Mouse (Mus musculus) erythroblast, embryonic 14.5 days (primary cell): ENCODE measurements around the gene Spint1.

Experiments used
- GATA1 ChIP-seq: IDR thresholded peaks from 2 replicates; pipeline ENCODE4 v1.6.1; 2012; ENCODE audit warnings: low read length, inconsistent platforms, mixed read lengths
- TAL1 ChIP-seq: IDR thresholded peaks from 3 replicates; pipeline ENCODE4 v1.6.1; 2012; ENCODE audit warnings: low read length, inconsistent platforms, mixed read lengths

DNA sequence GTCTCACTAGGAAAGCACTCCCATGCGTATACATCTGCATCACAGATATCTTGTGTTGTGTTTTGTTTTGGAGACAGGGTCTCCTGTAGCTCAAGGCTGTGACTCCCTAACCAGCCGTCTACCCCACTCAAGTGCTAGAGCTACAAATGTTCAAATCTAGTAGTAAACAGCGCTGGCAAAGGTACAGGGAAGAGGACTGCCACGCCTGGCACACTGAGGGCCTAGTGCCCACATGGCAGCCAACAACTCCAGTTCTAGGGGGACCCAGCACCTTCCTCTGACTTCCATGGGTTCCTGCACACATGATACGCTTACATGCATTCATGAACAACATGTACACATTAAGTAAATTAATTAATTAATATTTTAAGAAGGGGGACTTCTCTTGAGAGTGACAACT lies 55.1 kb downstream of the Spint1 start:
- TF ChIP-seq TAL1: no peak
- no peak for TF ChIP-seq GATA1
